Mouse (Mus musculus): Measurements from ENCODE around the gene Gm20708. TPM values are rescaled to one million over a fixed set of nuclear protein-coding genes. Genes with fewer than 3 reads are reported as not detected.

The Gm20708 gene
- polyA plus RNA-seq, 1 experiment from 2014 or later, result 0.80 TPM

DNA sequence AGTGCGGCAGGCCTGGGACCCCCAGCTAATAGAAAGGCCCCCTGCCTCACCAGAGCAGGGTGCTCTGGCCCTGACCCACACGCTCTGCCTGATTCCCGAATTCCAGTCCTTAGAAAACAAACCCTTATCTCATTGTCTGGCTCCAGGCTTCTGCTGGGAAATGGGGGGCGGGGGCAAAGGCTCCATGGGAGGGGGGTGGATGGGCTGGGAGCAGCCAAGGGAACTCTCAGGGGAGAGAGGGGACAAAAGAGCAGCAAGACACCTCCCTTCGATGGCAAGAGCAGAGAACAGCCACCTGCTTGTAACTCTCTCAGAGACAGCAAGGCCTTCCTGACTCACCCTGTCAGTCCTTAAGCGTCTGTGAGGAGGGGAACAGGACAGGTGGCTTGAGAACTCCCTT, 66.2 kb downstream of the Gm20708 start:
- Histone ChIP-seq H3K9ac (ENCODE audit: low read depth, low read length) (no peak overlapping the region), H3K4me2 (no peak overlapping the region), H3K27ac (ENCODE audit: low read depth, low read length) (no peak overlapping the region), H3K27me3 (replicated peaks; ENCODE audit: control insufficient read depth, insufficient read depth, low read length) (peaks cover 14% of the 10 kb centered on the region), H3K9me3 (ENCODE audit: control insufficient read depth, low read length) (no peaks in the 10 kb centered on the region), H3K4me1 (replicated peaks; ENCODE audit: control insufficient read depth, insufficient read depth, low read length) (peaks cover 47% of the 10 kb centered on the region), H3K36me3 (ENCODE audit: control insufficient read depth, insufficient read depth, low read length) (no peaks in the 10 kb centered on the region), H3K4me3 (ENCODE audit: low read depth, low read length) (no peak overlapping the region)
- DNase-seq (ENCODE audit: low spot score), result no peak
- 46% methylated on average over 6 of the region's 6 CpGs for WGBS
- no peak for ATAC-seq (replicated peaks; ENCODE audit: low FRiP score)

DNA sequence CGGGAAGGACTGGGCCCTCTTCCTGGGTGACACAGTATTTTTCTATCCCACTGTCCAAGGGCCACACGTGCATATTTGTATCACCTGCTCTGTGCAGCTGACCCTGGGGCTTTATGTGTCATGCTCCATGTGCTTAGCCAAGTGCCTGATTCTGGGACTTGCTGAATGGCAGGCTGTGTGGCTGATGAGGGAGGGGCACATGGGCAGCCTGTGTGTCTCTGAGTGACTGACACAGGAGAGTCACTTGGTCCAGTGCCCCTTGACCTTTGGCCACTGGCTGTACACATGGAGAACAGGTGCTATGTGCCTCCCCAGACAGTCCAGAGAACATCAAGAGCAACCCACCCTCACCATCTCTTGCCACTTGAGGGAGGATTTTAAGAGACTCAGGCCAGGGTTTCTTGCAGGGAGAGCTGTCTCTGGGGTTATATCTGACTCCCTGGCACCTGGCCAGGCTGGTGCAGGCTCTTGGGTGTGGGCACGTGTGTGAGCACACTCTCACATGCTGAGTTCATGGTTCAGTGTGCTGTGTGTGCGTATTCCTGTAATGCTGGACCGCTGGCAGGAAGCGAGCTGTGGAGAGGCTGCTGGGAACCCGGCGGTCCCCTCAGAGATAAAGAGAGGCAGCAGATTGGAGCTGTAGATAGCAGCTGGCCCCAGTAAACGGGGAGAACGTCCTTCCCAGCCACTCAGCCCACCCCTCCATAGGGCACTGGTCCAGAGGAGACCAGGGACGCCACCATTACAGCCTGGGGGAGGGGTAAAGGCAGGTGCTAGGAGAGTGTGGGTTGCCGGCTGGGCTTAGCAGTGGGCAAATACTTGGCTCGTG, 68.7 kb downstream of the Gm20708 start:
- 0 out of 2 replicates have a peak, but pooled peaks have one; percentile 31 for ATAC-seq (replicated peaks; ENCODE audit: low FRiP score)
- Histone ChIP-seq H3K4me2 (peak overlapping the region; percentile 44), H3K4me1 (replicated peaks; ENCODE audit: control insufficient read depth, insufficient read depth, low read length) (peaks cover 46% of the 10 kb centered on the region), H3K4me3 (ENCODE audit: low read depth, low read length) (0 out of 2 replicates have a peak overlapping the region, but pooled peaks have one; percentile 3), H3K27me3 (replicated peaks; ENCODE audit: control insufficient read depth, insufficient read depth, low read length) (peaks cover under 1% of the 10 kb centered on the region), H3K9me3 (ENCODE audit: control insufficient read depth, low read length) (no peaks in the 10 kb centered on the region), H3K9ac (ENCODE audit: low read depth, low read length) (peak overlapping the region; percentile 34), H3K36me3 (ENCODE audit: control insufficient read depth, insufficient read depth, low read length) (no peaks in the 10 kb centered on the region), H3K27ac (ENCODE audit: low read depth, low read length) (peak overlapping the region; percentile 67)
- WGBS, result 14% methylated on average over 13 of the region's 13 CpGs
- DNase-seq (ENCODE audit: low spot score), result no peak

DNA sequence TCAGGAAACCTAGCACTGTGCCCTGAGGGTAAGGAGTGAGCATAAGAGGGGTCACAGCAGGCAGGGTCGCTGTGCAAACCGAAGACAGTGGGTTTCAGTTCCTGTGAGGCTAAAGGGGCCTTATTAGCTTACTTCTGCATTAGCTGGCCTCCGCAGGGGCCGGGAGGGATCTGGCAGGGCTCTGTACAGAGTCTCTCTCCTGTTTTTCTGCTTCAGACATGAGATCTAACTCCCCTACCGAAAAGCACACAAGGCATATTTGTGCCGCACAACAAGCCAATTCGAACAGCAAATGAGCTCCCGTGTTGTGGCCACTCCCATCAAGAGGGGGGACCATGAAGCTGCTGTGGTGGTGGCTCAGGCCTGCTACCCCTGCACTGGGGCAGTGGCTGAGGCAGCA, 69.4 kb downstream of the Gm20708 start:
- Histone ChIP-seq H3K9ac (ENCODE audit: low read depth, low read length) (peak overlapping the region; percentile 34; the same call in 1 of the 2 replicates), H3K9me3 (ENCODE audit: control insufficient read depth, low read length) (no peaks in the 10 kb centered on the region), H3K36me3 (ENCODE audit: control insufficient read depth, insufficient read depth, low read length) (no peaks in the 10 kb centered on the region), H3K4me2 (peak overlapping the region; percentile 44), H3K4me3 (ENCODE audit: low read depth, low read length) (no peak overlapping the region), H3K27ac (ENCODE audit: low read depth, low read length) (peak overlapping the region; percentile 67; the same call in 1 of the 2 replicates), H3K27me3 (replicated peaks; ENCODE audit: control insufficient read depth, insufficient read depth, low read length) (no peaks in the 10 kb centered on the region; the same call in 1 of the 2 replicates), H3K4me1 (replicated peaks; ENCODE audit: control insufficient read depth, insufficient read depth, low read length) (peaks cover 46% of the 10 kb centered on the region)
- WGBS, result 22% methylated on average over 8 of the region's 8 CpGs
- ATAC-seq (replicated peaks; ENCODE audit: low FRiP score) (no peak), DNase-seq (ENCODE audit: low spot score) (no peak)

DNA sequence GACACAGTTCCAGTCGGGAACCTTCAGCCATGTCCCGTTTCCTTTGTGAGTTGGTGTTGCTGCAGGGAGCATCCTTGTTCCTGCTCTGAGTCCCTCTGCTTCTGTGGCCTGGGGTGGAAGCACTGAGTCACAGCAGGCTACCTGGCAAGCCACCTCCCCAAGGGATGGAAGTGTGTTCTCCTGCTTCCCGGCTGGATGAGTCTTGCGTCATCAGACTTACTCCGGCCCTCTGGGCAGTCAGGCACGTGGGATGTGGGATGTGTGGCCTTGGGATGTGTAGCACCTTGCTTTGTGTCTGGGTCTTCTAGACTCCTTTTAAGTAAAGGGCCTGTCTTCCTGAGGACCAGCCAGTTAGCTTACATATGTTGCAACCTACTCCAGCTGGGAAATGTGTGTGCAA, 70.2 kb downstream of the Gm20708 start:
- Histone ChIP-seq H3K27me3 (replicated peaks; ENCODE audit: control insufficient read depth, insufficient read depth, low read length) (no peaks in the 10 kb centered on the region; the same call in 1 of the 2 replicates), H3K27ac (ENCODE audit: low read depth, low read length) (no peak overlapping the region; the same call in 1 of the 2 replicates), H3K4me1 (replicated peaks; ENCODE audit: control insufficient read depth, insufficient read depth, low read length) (peaks cover 46% of the 10 kb centered on the region), H3K4me3 (ENCODE audit: low read depth, low read length) (no peak overlapping the region), H3K4me2 (no peak overlapping the region), H3K9ac (ENCODE audit: low read depth, low read length) (no peak overlapping the region), H3K36me3 (ENCODE audit: control insufficient read depth, insufficient read depth, low read length) (no peaks in the 10 kb centered on the region), H3K9me3 (ENCODE audit: control insufficient read depth, low read length) (no peaks in the 10 kb centered on the region)
- no peak for DNase-seq (ENCODE audit: low spot score)
- WGBS, result 74% methylated on average over 6 of the region's 6 CpGs
- no peak for ATAC-seq (replicated peaks; ENCODE audit: low FRiP score)

DNA sequence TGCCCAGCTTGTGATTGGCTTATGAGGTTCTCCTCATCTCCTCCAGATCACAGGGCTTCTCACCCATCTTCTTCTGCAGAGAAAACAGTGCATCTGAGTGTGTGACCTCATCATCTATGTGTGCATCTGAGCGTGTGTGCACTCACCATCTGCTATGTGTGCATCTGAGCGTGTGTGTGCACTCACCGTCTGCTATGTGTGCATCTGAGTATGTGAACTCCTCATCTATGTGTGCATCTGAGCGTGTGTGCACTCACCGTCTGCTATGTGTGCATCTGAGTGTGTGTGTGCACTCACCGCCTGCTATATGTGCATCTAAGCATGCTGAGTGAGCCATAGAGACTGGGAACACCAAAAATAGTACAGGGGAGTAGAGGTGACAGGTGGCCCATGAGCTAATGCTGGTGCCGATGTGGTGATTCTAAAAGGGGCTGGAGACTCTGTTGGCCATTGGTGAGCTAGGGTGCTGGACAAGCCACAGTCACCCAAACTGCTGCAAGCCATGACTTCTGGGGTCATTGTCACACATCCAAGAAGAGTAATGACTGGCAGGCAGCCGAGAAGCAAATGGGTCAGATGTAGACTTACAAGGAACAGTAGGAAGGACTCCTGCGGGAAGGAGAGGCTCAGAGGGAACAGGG, 71.0 kb downstream of the Gm20708 start:
- WGBS, result 81% methylated on average over 9 of the region's 9 CpGs
- Histone ChIP-seq H3K4me3 (ENCODE audit: low read depth, low read length) (no peak overlapping the region), H3K4me2 (no peak overlapping the region), H3K4me1 (replicated peaks; ENCODE audit: control insufficient read depth, insufficient read depth, low read length) (peaks cover 42% of the 10 kb centered on the region), H3K27ac (ENCODE audit: low read depth, low read length) (no peak overlapping the region), H3K27me3 (replicated peaks; ENCODE audit: control insufficient read depth, insufficient read depth, low read length) (no peaks in the 10 kb centered on the region; the same call in 1 of the 2 replicates), H3K9ac (ENCODE audit: low read depth, low read length) (no peak overlapping the region), H3K9me3 (ENCODE audit: control insufficient read depth, low read length) (no peaks in the 10 kb centered on the region), H3K36me3 (ENCODE audit: control insufficient read depth, insufficient read depth, low read length) (no peaks in the 10 kb centered on the region)
- no peak for ATAC-seq (replicated peaks; ENCODE audit: low FRiP score)
- no peak for DNase-seq (ENCODE audit: low spot score)

DNA sequence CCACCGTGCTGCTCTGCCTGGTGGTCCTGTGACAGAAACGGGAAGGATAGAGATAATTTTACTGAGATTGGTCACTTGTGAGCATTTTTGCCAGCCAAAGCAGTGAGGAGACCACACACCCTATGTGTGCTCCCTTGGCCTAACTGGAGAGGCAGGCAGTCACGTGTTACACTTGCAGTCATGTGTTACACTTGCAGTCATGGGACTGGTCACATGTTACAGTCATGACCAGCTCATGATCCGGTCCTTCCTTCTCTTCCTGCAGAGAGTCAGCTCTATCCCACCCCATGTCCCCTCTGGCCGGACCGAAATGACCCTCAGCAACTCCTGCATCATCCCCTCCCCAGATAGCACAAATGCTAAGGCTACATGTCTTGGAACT, 71.5 kb downstream of the Gm20708 start:
- Histone ChIP-seq H3K4me2 (no peak overlapping the region), H3K36me3 (ENCODE audit: control insufficient read depth, insufficient read depth, low read length) (no peaks in the 10 kb centered on the region), H3K27ac (ENCODE audit: low read depth, low read length) (no peak overlapping the region), H3K4me1 (replicated peaks; ENCODE audit: control insufficient read depth, insufficient read depth, low read length) (peaks cover 37% of the 10 kb centered on the region), H3K27me3 (replicated peaks; ENCODE audit: control insufficient read depth, insufficient read depth, low read length) (no peaks in the 10 kb centered on the region; the same call in 1 of the 2 replicates), H3K9me3 (ENCODE audit: control insufficient read depth, low read length) (no peaks in the 10 kb centered on the region), H3K9ac (ENCODE audit: low read depth, low read length) (no peak overlapping the region), H3K4me3 (ENCODE audit: low read depth, low read length) (no peak overlapping the region)
- no peak for ATAC-seq (replicated peaks; ENCODE audit: low FRiP score)
- no peak for DNase-seq (ENCODE audit: low spot score)
- 71% methylated on average over 6 of the region's 6 CpGs for WGBS

DNA sequence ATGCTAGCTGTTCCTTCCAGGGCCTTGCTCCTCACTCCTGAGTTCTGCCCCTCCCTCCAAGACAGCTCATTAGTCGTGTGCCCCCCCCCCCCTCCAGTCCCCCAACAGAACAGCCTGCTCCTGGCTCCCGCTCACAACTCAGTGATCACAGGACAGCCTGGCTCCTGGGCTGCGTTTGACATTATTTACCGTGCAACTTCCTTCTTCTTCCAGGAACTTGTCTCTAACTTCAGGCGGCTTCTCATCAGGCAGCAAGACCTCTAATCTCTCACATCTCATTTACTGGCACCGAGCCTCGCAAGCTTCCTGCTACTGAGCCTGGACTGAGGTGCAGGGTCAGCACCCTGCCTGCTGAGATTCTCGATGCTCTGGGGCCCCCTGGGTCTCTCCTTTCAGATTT, 72.3 kb downstream of the Gm20708 start:
- ATAC-seq (replicated peaks; ENCODE audit: low FRiP score), result no peak
- peak overlapping the region; percentile 59; the same call in 1 of the 2 replicates for H3K27ac ChIP-seq (ENCODE audit: low read depth, low read length)

DNA sequence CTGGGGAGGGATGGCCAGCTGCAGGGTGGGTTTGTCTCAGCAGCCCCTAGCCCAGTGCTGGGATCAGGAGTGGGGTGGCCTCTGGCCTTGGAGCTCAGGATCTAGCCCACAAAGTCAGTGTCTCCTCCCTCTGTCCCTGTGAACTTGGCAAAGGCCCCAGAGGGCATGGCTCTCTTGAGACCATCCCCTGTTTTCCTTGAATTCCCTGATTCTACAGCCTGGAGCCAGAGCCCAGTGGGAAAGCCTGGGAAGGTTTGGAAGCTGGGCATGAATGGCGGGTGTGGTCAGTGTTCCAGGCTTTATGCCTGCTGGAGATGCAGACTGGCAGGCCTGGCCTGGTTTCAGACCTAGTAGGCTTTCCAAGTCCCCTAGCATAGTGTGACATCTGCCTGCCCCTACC, 72.7 kb downstream of the Gm20708 start:
- H3K9me3 ChIP-seq (ENCODE audit: control insufficient read depth, low read length), result no peaks in the 10 kb centered on the region
- H3K27me3 ChIP-seq (replicated peaks; ENCODE audit: control insufficient read depth, insufficient read depth, low read length), result no peaks in the 10 kb centered on the region; the same call in 1 of the 2 replicates
- no peak for DNase-seq (ENCODE audit: low spot score)
- H3K4me2 ChIP-seq, result no peak overlapping the region
- 70% methylated on average over 1 of the region's 1 CpGs for WGBS
- no peak for ATAC-seq (replicated peaks; ENCODE audit: low FRiP score)
- no peak overlapping the region for H3K9ac ChIP-seq (ENCODE audit: low read depth, low read length)
- no peak overlapping the region for H3K27ac ChIP-seq (ENCODE audit: low read depth, low read length)
- peaks cover 33% of the 10 kb centered on the region for H3K4me1 ChIP-seq (replicated peaks; ENCODE audit: control insufficient read depth, insufficient read depth, low read length)
- H3K36me3 ChIP-seq (ENCODE audit: control insufficient read depth, insufficient read depth, low read length), result no peaks in the 10 kb centered on the region
- no peak overlapping the region for H3K4me3 ChIP-seq (ENCODE audit: low read depth, low read length)

More for the DNA sequence above, 72.3 kb downstream of the Gm20708 start:
- 9% methylated on average over 8 of the region's 8 CpGs for WGBS
- Histone ChIP-seq H3K4me1 (replicated peaks; ENCODE audit: control insufficient read depth, insufficient read depth, low read length) (peaks cover 35% of the 10 kb centered on the region), H3K27me3 (replicated peaks; ENCODE audit: control insufficient read depth, insufficient read depth, low read length) (no peaks in the 10 kb centered on the region; the same call in 1 of the 2 replicates), H3K9ac (ENCODE audit: low read depth, low read length) (no peak overlapping the region), H3K36me3 (ENCODE audit: control insufficient read depth, insufficient read depth, low read length) (no peaks in the 10 kb centered on the region), H3K4me2 (no peak overlapping the region), H3K9me3 (ENCODE audit: control insufficient read depth, low read length) (no peaks in the 10 kb centered on the region), H3K4me3 (ENCODE audit: low read depth, low read length) (no peak overlapping the region)
- no peak for DNase-seq (ENCODE audit: low spot score)
